Mouse (Mus musculus) CH12.LX (cell line): ENCODE data around the gene Gm43064.

ENCODE experiments used
- CTCF ChIP-seq, 2 experiments: IDR thresholded peaks in 1 of 2; conservative IDR thresholded peaks in 1 of 2; 2 replicates each; pipeline ENCODE4 v1.5.1; 2011 to 2012; ENCODE audit warnings: low read depth in 2 of 2, low read length in 2 of 2, improper control_type of control experiment in 1 of 2, inconsistent platforms in 1 of 2, mild to moderate bottlenecking in 1 of 2, moderate library complexity in 1 of 2
- HCFC1 ChIP-seq: IDR thresholded peaks from 2 replicates; pipeline ENCODE4 v1.6.1; 2012; ENCODE audit warnings: low read depth, mild to moderate bottlenecking, inconsistent platforms, low read length, improper control_type of control experiment
- MYC ChIP-seq: IDR thresholded peaks from 2 replicates; pipeline ENCODE4 v1.6.1; 2011; ENCODE audit warnings: low read depth, mild to moderate bottlenecking, improper control_type of control experiment, low read length
- POLR2A ChIP-seq: IDR thresholded peaks from 2 replicates; pipeline ENCODE4 v1.6.1; 2011; ENCODE audit warnings: low read depth, mild to moderate bottlenecking, improper control_type of control experiment, low read length
- SMC3 ChIP-seq: IDR thresholded peaks from 2 replicates; pipeline ENCODE4 v1.6.1; 2011; ENCODE audit warnings: low read depth, low read length, improper control_type of control experiment
- TCF12 ChIP-seq: IDR thresholded peaks from 2 replicates; pipeline ENCODE4 v1.6.1; 2014; ENCODE audit warnings: low read depth, mild to moderate bottlenecking, inconsistent platforms, low read length, improper control_type of control experiment
- USF1 ChIP-seq: IDR thresholded peaks from 2 replicates; pipeline ENCODE4 v1.6.1; 2014; ENCODE audit warnings: low read depth, mild to moderate bottlenecking, inconsistent platforms, low read length, improper control_type of control experiment
- ZMIZ1 ChIP-seq: IDR thresholded peaks from 2 replicates; pipeline ENCODE4 v1.6.1; 2012; ENCODE audit warnings: low read depth, mild to moderate bottlenecking, inconsistent platforms, low read length, improper control_type of control experiment

DNA sequence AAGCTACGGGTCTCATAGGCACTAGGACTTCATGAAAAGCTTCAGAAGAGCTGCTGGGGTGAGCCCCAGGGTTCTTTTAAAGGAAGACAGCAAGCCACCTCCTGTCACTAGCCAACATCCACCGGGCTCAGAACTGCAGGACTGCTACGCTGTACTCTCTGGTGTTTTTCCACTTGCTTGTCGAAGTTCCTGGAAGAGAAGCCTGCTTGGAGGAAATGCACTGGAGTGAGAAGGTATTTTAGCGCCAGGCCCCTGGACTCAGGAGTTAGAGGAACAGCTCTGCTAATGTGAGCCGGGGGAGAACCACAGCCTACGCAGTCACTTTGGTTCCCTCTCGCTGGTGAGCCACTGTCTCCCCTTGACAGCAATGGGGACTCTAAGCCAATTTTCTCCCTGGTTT, 6.5 kb upstream of the Gm43064 start:
- TF ChIP-seq POLR2A (no peak), CTCF (conservative IDR thresholded peaks at IDR 0.05 in 1 of 2, IDR thresholded peaks at IDR 0.05 in 1 of 2; ENCODE audit: low read depth in 2 of 2, low read length in 2 of 2) (no peak), TCF12 (no peak), USF1 (no peak), ZMIZ1 (no peak), MYC (no peak), HCFC1 (no peak), SMC3 (no peak)
